Mouse (Mus musculus): ENCODE data around the gene Rab6b.

- TF ChIP-seq CTCF (IDR thresholded peaks at IDR 0.05; ENCODE audit: borderline replicate concordance, insufficient read depth, low read depth, low read length) (no peak), POLR2A (IDR thresholded peaks at IDR 0.05; ENCODE audit: borderline replicate concordance, insufficient read depth, low read length) (no peak)
Measured at GRCm38 (mm10) chr9:103124746-103125145, 13.2 kb downstream of the Rab6b start.
